Mouse (Mus musculus) spleen, adult 2 months (tissue): ENCODE measurements at regions not wholly inside any gene's neighbourhood (a gene's known extent, or its start where the extent isn't known, plus 50 kb on each side); places are given as distances from the start of the nearest gene placed in this dataset.

Source experiments
- DNase-seq, 2 experiments: peaks; one replicate each; pipeline versions ENCODE4 v3.0.0 to v3.0.0-alpha.2; 2012 to 2021; ENCODE audit warnings: low spot score in 2 of 2, low read depth in 1 of 2
- H3K27ac ChIP-seq: fragments of 200-500 bp; 2 replicates; pipeline ENCODE4 v1.5.1; 2012; ENCODE audit warnings: low read length, inconsistent platforms; ENCODE audit not compliant: insufficient read depth
- H3K27me3 ChIP-seq: fragments of 200-500 bp; 2 replicates; pipeline ENCODE4 v1.6.1; 2012; ENCODE audit warnings: mild to moderate bottlenecking, moderate library complexity, low read length, inconsistent platforms; ENCODE audit not compliant: control insufficient read depth, insufficient read depth
- H3K36me3 ChIP-seq: fragments of 200-500 bp; 2 replicates; pipeline ENCODE4 v1.6.1; 2012; ENCODE audit warnings: mild to moderate bottlenecking, low read length, inconsistent platforms; ENCODE audit not compliant: control insufficient read depth, insufficient read depth
- H3K4me1 ChIP-seq: fragments of 200-500 bp; 2 replicates; pipeline ENCODE4 v1.6.1; 2011; ENCODE audit warnings: inconsistent platforms; ENCODE audit not compliant: control insufficient read depth, insufficient read depth, insufficient read length
- H3K4me3 ChIP-seq: fragments of 200-500 bp; 2 replicates; pipeline ENCODE4 v1.5.1; 2011; ENCODE audit warnings: mild to moderate bottlenecking, inconsistent platforms; ENCODE audit not compliant: insufficient read depth, insufficient read length; ENCODE audit errors: extremely low read depth
- CTCF ChIP-seq: fragments of 200-500 bp; IDR thresholded peaks from 2 replicates; pipeline ENCODE4 v1.5.1; 2011; ENCODE audit warnings: mild to moderate bottlenecking, inconsistent platforms; ENCODE audit not compliant: insufficient read depth, insufficient read length, insufficient replicate concordance; ENCODE audit errors: extremely low read depth
- POLR2A ChIP-seq: fragments of 200-500 bp; IDR thresholded peaks from 2 replicates; pipeline ENCODE4 v1.6.1; 2011; ENCODE audit warnings: low read depth, low read length, inconsistent platforms
- WGBS: fragments of 180-500 bp; shearing (Covaris S2); methylation state at CpG from one replicate; pipeline ENCODE4 v1.1.7; 2018; 5-methylcytosine and 5-hydroxymethylcytosine counted together

- Histone ChIP-seq H3K27me3 (no peaks in the 10 kb centered on the region), H3K4me1 (no peaks in the 10 kb centered on the region), H3K36me3 (no peaks in the 10 kb centered on the region), H3K27ac (no peak overlapping the region), H3K4me3 (no peak overlapping the region)
- WGBS = 74% methylated on average over 1 of the region's 1 CpGs
- TF ChIP-seq CTCF (no peak), POLR2A (no peak)
- no peak for DNase-seq
Observed at GRCm38 (mm10) chr1:94235426-94235825, 183.1 kb upstream of the Pdcd1 start.

GRCm38 (mm10) chr1:94221006-94221405 lies 168.7 kb upstream of the Pdcd1 start:
- Histone ChIP-seq H3K27ac (no peak overlapping the region), H3K36me3 (no peaks in the 10 kb centered on the region), H3K4me1 (no peaks in the 10 kb centered on the region), H3K27me3 (no peaks in the 10 kb centered on the region), H3K4me3 (no peak overlapping the region)
- no peak for TF ChIP-seq POLR2A
- no peak for TF ChIP-seq CTCF
- 56% methylated on average over 3 of the region's 3 CpGs for WGBS
- DNase-seq = no peak

GRCm38 (mm10) chr1:94217407-94217806 lies 165.1 kb upstream of the Pdcd1 start:
- no peak for DNase-seq
- H3K4me1 ChIP-seq = no peaks in the 10 kb centered on the region
- WGBS = 94% methylated on average over 2 of the region's 2 CpGs
- H3K27me3 ChIP-seq = no peaks in the 10 kb centered on the region
- H3K36me3 ChIP-seq = no peaks in the 10 kb centered on the region
- H3K4me3 ChIP-seq = no peak overlapping the region
- TF ChIP-seq POLR2A = no peak
- no peak for TF ChIP-seq CTCF
- no peak overlapping the region for H3K27ac ChIP-seq

- no peaks in the 10 kb centered on the region for H3K36me3 ChIP-seq
- H3K4me3 ChIP-seq = no peak overlapping the region
- DNase-seq = no peak
- TF ChIP-seq POLR2A = no peak
- TF ChIP-seq CTCF = no peak
- no peak overlapping the region for H3K27ac ChIP-seq
- H3K27me3 ChIP-seq = no peaks in the 10 kb centered on the region
- WGBS = 59% methylated on average over 4 of the region's 4 CpGs
- no peaks in the 10 kb centered on the region for H3K4me1 ChIP-seq
Observed at GRCm38 (mm10) chr1:94208929-94209328, 156.6 kb upstream of the Pdcd1 start.

GRCm38 (mm10) chr1:94207859-94208258 lies 155.5 kb upstream of the Pdcd1 start:
- Histone ChIP-seq H3K27ac (no peak overlapping the region), H3K36me3 (no peaks in the 10 kb centered on the region), H3K4me3 (no peak overlapping the region), H3K27me3 (no peaks in the 10 kb centered on the region), H3K4me1 (no peaks in the 10 kb centered on the region)
- WGBS = 78% methylated on average over 7 of the region's 7 CpGs
- TF ChIP-seq CTCF = no peak
- TF ChIP-seq POLR2A = no peak
- no peak for DNase-seq

GRCm38 (mm10) chr1:94203281-94203680 lies 150.9 kb upstream of the Pdcd1 start:
- TF ChIP-seq POLR2A (no peak), CTCF (no peak)
- Histone ChIP-seq H3K4me3 (no peak overlapping the region), H3K27me3 (no peaks in the 10 kb centered on the region), H3K4me1 (no peaks in the 10 kb centered on the region), H3K36me3 (no peaks in the 10 kb centered on the region), H3K27ac (no peak overlapping the region)
- no peak for DNase-seq
- 48% methylated on average over 3 of the region's 3 CpGs for WGBS

GRCm38 (mm10) chr1:94183876-94184275 lies 131.5 kb upstream of the Pdcd1 start:
- H3K4me1 ChIP-seq = no peaks in the 10 kb centered on the region
- WGBS = 93% methylated on average over 2 of the region's 2 CpGs
- H3K4me3 ChIP-seq = no peak overlapping the region
- DNase-seq = no peak
- no peaks in the 10 kb centered on the region for H3K27me3 ChIP-seq
- H3K27ac ChIP-seq = no peak overlapping the region
- TF ChIP-seq POLR2A (no peak), CTCF (no peak)
- H3K36me3 ChIP-seq = no peaks in the 10 kb centered on the region
